Mouse (Mus musculus): Measurements from ENCODE around the gene Bag5.

The Bag5 gene

DNA sequence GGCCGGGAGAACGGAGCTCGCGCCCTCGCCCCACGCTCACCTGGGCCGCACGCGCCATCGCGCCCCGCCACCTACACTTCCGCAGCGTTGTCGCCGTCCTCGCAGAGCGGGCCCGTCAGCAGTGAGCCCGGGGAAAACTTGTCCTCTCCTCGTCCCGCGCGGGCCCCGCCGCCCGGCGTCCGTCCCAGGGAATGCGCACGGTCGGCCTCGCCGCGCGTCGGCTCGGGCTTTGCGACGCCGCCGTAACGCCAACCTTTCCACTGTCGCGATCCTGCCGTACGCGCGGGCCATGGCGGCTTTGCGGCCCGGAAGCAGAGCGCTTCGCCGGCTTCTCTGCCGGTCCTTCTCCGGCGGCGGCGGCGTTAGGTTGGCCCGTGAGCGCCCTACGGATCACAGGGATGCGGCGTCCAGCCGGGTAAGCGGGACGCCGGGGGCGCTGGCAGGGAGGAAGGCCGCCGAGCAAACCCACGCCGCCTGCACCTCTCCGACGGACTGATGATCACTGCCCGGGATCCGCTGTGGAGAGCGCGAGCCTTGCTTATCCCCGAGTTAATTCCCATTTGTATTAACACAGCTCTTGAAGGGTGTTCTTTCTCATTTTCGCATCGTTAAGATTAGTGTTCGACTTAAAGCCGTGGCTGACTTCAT lies at the start of gene Bag5, which contains the start of gene Apopt1:
Bag5 (minus strand) TSS at position 254 of the 648 bp plus-strand sequence.
Apopt1 (plus strand) TSS at position 258 of the 648 bp plus-strand sequence.
- no peak for DNase-seq (ENCODE audit: extremely low read depth, low read depth)

DNA sequence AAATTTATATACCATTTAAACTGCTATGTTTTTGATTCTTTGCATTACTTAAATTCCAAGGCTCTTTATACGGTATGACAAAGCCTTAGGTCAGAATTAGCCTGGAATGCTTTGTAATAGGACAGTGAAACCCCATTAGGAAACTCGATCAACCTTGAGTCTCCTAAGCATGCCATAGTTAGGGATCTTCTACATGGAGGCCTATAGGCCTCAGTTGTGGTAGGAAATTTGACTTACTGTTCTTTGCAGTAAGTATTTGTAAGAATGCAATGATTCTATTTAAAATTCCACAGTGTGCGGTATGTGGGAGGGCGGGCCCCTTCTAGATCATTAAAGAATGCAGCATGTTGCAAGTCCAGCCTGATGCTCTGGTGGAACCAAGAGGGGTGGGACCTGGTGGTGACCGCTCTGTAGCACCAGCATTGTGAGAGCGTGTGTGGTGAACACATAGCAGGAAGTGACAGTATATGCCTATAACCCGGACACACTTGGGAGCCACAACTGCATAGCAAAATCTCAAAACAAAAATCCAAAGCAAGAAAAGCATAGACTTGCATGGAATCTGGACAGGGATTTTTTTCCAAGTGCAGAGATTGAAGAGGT lies 47.4 kb upstream of the Bag5 start:
- no peak for DNase-seq (ENCODE audit: extremely low read depth, low read depth)

DNA sequence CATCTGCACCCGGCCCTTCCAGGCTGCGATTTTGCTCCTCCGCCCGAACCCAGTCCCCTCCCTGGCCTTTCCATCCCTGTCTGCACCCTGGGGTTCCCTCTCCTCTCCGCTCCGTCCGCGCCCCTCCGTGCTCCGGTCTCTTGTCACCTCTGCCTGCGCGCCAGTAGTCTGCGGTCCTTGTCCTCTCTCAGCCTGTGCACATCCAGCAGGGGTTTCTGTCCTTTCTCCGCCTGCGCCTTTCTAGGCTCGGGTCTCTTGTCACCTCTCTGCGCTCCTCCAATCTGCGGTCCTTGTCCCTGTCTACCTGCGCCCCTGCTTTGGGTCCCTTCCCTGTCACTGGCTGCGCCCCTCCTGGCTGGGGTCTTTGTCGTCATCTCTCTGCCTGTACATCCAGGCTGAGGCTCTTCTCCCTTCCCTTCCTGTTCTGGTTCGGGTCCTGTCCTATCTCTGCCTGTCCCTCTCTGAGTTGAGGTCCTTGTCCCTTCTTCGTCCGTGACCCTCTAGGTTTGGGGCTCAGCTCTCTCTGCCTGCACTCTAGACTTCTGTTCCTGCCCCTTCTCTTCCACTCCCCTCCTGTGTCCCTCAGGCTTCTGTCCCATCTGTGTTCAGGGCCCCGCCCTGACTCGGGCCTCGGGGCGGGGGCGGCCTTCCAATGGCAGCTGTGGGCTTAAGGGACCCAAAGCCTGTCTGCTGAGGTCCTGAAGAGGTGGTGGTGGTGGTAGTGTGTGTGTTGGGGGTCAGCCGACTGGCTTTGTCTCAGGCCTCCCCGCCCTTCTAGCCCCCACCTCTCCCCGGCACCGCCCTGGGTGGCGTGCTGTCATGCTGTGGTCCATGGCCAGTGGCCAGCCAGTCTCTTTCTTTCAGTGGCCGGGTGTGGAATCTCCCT lies 46.4 kb upstream of the Bag5 start:
- DNase-seq (ENCODE audit: extremely low read depth, low read depth), result no peak

GRCm38 (mm10) chr12:111758381-111759175 lies 45.5 kb upstream of the Bag5 start, which contains the start of gene Klc1:
Klc1 (plus strand) TSS chr12:111758849.
- DNase-seq (ENCODE audit: extremely low read depth, low read depth), result no peak

DNA sequence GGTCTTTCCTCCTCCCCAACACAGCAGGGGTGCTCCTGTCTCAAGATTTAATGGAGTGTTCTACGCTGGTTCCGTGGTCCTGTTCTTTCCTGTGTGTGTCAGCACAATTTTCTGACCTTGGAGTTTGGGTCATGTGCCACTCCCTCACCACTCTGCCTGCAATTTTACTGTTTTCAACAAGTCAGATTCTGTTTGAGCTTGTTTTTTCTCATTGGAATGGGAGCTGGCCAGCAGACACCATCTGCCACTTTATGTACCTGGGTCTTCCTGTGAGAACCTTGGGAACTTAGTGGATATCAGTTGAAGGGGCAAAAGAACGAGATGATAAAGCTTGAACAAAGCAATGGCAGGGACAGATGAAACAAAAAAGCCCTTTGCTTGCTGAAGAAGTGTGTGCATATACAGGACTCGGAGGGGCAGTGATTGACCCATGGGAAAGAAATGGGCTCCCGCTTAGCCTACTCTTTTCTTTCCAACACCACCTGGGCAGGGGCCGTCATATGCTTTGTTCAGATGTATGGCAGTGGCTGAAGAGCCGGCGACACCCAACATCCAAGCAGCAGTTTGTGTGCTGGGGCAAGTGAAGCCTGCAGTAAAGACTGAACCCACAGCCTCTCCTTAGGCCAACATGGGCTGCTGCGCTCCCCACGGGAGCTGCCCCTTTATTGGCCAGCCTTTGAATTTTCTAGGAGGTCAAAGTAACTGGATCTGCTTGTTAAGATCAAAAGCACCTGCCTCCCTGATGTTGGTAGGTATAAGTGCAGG lies 44.7 kb upstream of the Bag5 start:
- DNase-seq (ENCODE audit: extremely low read depth, low read depth), result no peak

- no peak for DNase-seq (ENCODE audit: extremely low read depth, low read depth)
Observed at GRCm38 (mm10) chr12:111756698-111757082, 43.6 kb upstream of the Bag5 start.

- no peak for DNase-seq (ENCODE audit: extremely low read depth, low read depth)
Observed at GRCm38 (mm10) chr12:111756082-111756697, 43.1 kb upstream of the Bag5 start.

DNA sequence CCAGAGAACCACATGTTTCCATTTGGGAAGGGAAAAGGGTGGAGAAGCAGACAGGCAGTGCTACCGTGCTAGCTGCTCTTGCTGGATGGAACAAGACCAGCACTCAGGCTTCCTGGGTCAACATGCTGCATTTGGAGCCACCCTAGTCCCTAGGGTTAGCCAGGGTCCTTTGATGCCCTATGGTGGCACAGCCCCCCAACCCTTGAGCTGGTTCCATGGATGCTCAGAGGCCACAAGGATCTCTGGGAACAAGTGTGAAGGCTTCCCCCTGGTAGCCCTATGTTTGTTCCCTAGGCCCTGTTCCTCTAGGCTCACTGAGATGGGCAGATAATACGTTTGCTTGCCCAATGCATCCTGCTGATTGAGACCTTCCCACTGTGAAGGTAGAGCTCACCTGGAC lies 42.2 kb upstream of the Bag5 start:
- no peak for DNase-seq (ENCODE audit: extremely low read depth, low read depth)

- DNase-seq (ENCODE audit: extremely low read depth, low read depth), result no peak
Observed at GRCm38 (mm10) chr12:111754710-111755109, 41.7 kb upstream of the Bag5 start.

DNA sequence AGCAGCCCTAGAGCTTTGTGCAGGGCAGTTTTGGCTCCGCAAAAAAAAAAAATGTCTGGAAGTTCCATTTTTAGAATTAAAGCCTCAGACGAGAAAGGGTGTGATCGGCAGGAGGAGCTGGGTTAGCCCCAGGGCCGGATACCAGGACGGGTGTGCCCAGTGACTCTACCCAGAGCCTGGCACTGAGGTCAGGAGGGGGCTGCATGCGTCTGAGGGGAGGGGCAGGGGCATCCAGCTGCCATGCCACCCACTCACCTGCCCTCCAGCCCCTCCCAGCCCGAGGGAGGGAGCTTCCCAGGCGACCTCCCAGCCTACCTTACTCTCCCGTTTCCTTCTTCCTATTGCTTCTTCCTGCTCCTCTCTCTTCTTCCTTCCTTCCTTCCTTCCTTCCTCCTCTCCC lies 40.3 kb upstream of the Bag5 start:
- DNase-seq (ENCODE audit: extremely low read depth, low read depth), result no peak

DNA sequence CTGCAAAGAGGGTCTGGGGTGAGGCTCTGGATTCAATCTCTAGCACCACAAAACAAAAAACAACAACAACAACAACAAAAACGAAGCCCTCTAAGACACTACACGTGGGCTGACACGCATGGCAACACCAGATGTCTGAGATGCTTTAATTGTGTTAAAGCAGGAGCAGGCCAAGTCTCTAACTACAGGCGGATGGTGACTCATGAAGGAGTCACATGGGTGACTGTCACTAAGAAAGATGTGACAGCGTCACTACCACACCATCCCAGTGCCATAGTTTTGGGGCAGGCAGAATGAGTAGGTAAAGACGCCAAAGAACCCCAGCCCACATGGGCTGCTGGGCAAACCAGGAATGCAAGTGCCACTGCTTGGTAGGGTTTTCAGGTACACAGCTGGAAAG lies 39.4 kb upstream of the Bag5 start:
- DNase-seq (ENCODE audit: extremely low read depth, low read depth), result no peak

- no peak for DNase-seq (ENCODE audit: extremely low read depth, low read depth)
Observed at GRCm38 (mm10) chr12:111750739-111751138, 37.7 kb upstream of the Bag5 start.

GRCm38 (mm10) chr12:111747421-111747820 lies 34.4 kb upstream of the Bag5 start:
- DNase-seq (ENCODE audit: extremely low read depth, low read depth), result no peak

DNA sequence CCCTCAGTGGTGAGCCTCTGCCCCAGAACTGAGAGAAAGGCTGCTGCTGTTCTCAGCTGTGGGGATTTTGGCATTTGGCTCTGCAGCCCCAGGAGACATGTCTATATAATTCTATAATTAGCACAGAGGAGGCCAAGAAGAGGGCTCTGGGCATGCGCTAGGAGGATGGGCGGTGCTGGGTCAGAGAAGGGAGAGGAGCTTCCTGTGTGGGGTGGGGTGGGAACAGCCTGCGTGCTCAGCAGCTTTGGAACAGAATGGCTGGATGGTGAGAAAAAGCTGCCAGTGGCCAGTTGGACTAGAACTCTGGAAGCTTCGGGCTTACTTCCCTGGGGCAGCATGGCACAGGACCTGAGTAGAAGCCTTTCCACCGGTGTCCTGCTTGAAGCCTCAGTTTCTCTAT lies 33.0 kb upstream of the Bag5 start:
- peak; percentile 51 for DNase-seq (ENCODE audit: extremely low read depth, low read depth)

- no peak for DNase-seq (ENCODE audit: extremely low read depth, low read depth)
Observed at GRCm38 (mm10) chr12:111745274-111745673, 32.2 kb upstream of the Bag5 start.

DNA sequence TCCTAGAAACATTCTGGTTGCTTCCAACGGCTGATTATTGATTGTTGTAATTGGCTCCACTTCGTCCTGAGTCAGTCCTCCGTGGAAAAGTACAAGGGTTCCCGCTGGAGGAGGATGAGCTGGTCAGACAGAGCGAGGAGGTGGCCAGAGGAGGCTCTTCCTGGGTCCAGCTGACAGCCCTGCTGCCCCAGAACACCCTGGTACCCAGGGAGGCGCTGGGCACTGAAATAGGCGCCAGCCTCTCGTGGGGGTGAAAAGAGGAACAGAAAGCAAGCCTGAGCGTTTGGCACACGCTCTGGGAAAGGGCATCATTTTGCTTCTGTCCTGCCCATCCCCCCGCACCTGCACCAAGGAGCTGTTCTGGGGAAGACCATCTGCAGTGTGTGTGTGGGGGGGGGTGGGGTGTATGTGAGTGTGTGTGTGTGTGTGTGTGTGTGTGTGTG lies 30.9 kb upstream of the Bag5 start:
- no peak for DNase-seq (ENCODE audit: extremely low read depth, low read depth)

DNA sequence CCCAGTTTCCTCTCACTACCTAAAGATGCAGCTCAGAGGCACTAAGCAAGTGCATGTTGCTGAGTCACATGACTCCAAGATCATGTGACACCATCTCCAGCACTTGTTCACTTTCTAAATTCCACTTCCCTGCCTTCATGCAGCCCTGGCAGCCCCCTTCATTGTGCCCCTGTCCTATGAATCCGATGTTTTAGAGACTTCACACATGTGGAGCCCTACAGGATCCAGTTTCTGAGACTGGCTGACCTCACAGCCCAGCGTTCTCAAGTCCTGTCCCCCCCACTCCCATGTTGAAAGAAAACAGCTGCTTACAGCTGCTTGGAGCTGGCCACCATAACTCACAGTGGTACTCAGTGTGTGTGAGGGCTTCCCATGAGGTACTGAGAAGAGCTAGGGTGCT lies 30.4 kb upstream of the Bag5 start:
- DNase-seq (ENCODE audit: extremely low read depth, low read depth), result no peak

- no peak for DNase-seq (ENCODE audit: extremely low read depth, low read depth)
Observed at GRCm38 (mm10) chr12:111741338-111741737, 28.3 kb upstream of the Bag5 start.

DNA sequence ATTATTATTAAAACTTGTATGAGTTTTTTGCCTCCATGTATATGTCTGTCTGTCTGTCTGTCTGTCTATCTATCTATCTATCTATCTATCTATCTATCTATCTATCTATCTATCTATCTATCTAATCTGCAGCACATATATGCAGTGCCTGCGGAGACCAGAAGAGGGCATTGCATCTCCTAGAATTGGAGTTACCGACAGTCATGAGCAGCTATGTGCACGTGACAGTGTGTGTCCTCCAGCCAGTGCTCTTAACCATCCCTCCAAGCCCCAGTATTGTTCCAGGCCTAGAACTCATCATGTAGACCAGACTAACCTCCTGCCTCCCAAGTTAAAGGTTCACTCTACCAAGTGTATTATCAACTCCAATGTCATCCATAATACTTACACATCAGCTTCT lies 25.7 kb upstream of the Bag5 start:
- DNase-seq (ENCODE audit: extremely low read depth, low read depth), result no peak

DNA sequence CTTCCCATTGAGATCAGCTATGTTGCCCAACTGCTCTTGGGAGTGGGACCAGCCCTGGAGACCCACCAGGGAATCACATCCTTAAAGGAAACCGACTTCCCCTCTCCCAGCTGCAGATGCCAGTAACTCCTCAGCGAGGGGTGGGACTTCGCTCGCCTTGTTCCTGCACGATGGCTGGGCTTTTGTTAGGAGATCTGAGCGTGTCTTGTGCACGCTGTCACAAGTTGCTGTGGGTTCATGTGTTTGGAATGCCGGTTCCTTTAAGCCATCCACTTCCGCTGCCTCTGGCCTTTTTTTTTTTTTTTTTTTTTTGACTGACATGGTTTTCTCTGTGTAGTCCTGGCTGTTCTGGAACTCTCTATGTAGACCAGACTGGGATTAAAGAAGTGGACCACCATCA lies 24.3 kb upstream of the Bag5 start:
- no peak for DNase-seq (ENCODE audit: extremely low read depth, low read depth)
